Mouse (Mus musculus) c-Kit-positive CD71-positive TER-119-positive erythroid progenitor cells, embryonic 14.5 days (primary cell): ENCODE measurements around the gene 1700024B05Rik.
"Not testable (repeated sequence)": the region's sequence is repeated elsewhere in the genome, so short reads cannot be mapped to it uniquely, and the experiment has no call there.

Source experiments
- DNase-seq: peaks from one replicate; pipeline ENCODE4 v3.0.0-alpha.2; 2013; ENCODE audit warnings: low spot score

The 1700024B05Rik gene

GRCm38 (mm10) chr14:41943695-41944094 lies at the start of gene 1700024B05Rik:
TSS of gene 1700024B05Rik (plus strand) at chr14:41943995.
- DNase-seq, result not testable (repeated sequence)

- DNase-seq, result not testable (repeated sequence)
Observed at GRCm38 (mm10) chr14:41907190-41907589, 36.6 kb upstream of the 1700024B05Rik start, which contains the start of gene Gm7980. TSS of gene Gm7980 (minus strand) at chr14:41907290.

- not testable (repeated sequence) for DNase-seq
Observed at GRCm38 (mm10) chr14:41924649-41925048, 19.1 kb upstream of the 1700024B05Rik start, which contains the start of gene 1700049E17Rik1. TSS of gene 1700049E17Rik1 (plus strand) at chr14:41924949.

- DNase-seq, result not testable (repeated sequence)
Observed at GRCm38 (mm10) chr14:41964095-41964494, 20.3 kb downstream of the 1700024B05Rik start.

GRCm38 (mm10) chr14:41967827-41968226 lies 24.0 kb downstream of the 1700024B05Rik start, which contains the start of gene Gm6401:
TSS of gene Gm6401 (minus strand) at chr14:41967927.
- DNase-seq, result not testable (repeated sequence)

- DNase-seq, result not testable (repeated sequence)
Observed at GRCm38 (mm10) chr14:41968596-41968995, 24.8 kb downstream of the 1700024B05Rik start.

GRCm38 (mm10) chr14:41983225-41983624 lies 39.4 kb downstream of the 1700024B05Rik start, which contains the start of gene Gm3543:
TSS of gene Gm3543 (minus strand) at chr14:41983325.
- DNase-seq, result not testable (repeated sequence)
